Comparison of ENCODE assay signal across 23 mouse cellular contexts in genomic region chr3:33858939-33859338, GRCm38 (mm10). TPM values are rescaled to one million over a fixed set of nuclear protein-coding genes. Genes with fewer than 3 reads are reported as not detected.
"Had no signal": no experiment of that assay in that cellular context is flagged by ENCODE, and none has a peak within 500 bp of the region (broad histone marks: within the 10 kb centered on the region; RNA-seq: fewer than 3 reads in every experiment).

No protein-coding gene starts in this region.

- H3K9me3 ChIP-seq: heart, embryonic 10.5 days; heart, embryonic 12.5 days; hindbrain, embryonic 13.5 days; hindbrain, embryonic 15.5 days; kidney, embryonic 15.5 days; limb, embryonic 10.5 days; limb, embryonic 12.5 days; liver, embryonic 13.5 days had no signal

- H3K27me3 ChIP-seq: heart, embryonic 12.5 days; hindbrain, embryonic 13.5 days; hindbrain, embryonic 15.5 days; kidney, embryonic 15.5 days; limb, embryonic 12.5 days; liver, embryonic 13.5 days had no signal

- H3K36me3 ChIP-seq: heart, embryonic 10.5 days; heart, embryonic 12.5 days; hindbrain, embryonic 13.5 days; hindbrain, embryonic 15.5 days; kidney, embryonic 15.5 days; limb, embryonic 10.5 days; limb, embryonic 12.5 days; liver, embryonic 13.5 days had no signal

- H3K4me1 ChIP-seq: heart, embryonic 10.5 days; heart, embryonic 12.5 days; hindbrain, embryonic 13.5 days; hindbrain, embryonic 15.5 days; kidney, embryonic 15.5 days; limb, embryonic 12.5 days; liver, embryonic 13.5 days had no signal

- ATAC-seq: hindbrain, postnatal 0 days; intestine, embryonic 16.5 days had no signal

- H3K4me3 ChIP-seq: gastrocnemius, adult 2 months; heart, embryonic 10.5 days; heart, embryonic 12.5 days; hindbrain, embryonic 13.5 days; hindbrain, embryonic 15.5 days; kidney, embryonic 15.5 days; left cerebral cortex, adult 2 months; limb, embryonic 10.5 days; limb, embryonic 12.5 days; liver, embryonic 13.5 days had no signal

- DNase-seq: gastrocnemius, adult 2 months; gastrocnemius, postnatal 10 days; gastrocnemius, postnatal 25 days; heart, adult 18-20 months; heart, postnatal 10 days; heart, postnatal 4 days; kidney, adult 11 months; kidney, adult 2 months; kidney, adult 9 months; kidney, postnatal 14 days; kidney, postnatal 36 days; liver; liver, embryonic 13.5 days had no signal

RNA-seq across cellular contexts. Expression of gene Ccdc39, which starts 14.8 kb away (rescaled TPM):
- total RNA-seq: gastrocnemius, postnatal 25 days had no signal
